Mouse (Mus musculus) thymus, adult 2 months (tissue): Measurements from ENCODE around the gene Man2a2.

ENCODE experiments used
- CTCF ChIP-seq: fragments of 200-500 bp; IDR thresholded peaks from 2 replicates; pipeline ENCODE4 v1.5.1; 2012; ENCODE audit warnings: mild to moderate bottlenecking, control low read depth, low read length, moderate library complexity, borderline replicate concordance; ENCODE audit not compliant: control insufficient read depth, poor library complexity, insufficient read depth; ENCODE audit errors: extremely low read depth
- POLR2A ChIP-seq: fragments of 200-500 bp; IDR thresholded peaks from 2 replicates; pipeline ENCODE4 v1.6.1; 2012; ENCODE audit warnings: mild to moderate bottlenecking, low read length, control low read depth, moderate library complexity; ENCODE audit not compliant: control insufficient read depth, poor library complexity, insufficient read depth; ENCODE audit errors: extremely low read depth

DNA sequence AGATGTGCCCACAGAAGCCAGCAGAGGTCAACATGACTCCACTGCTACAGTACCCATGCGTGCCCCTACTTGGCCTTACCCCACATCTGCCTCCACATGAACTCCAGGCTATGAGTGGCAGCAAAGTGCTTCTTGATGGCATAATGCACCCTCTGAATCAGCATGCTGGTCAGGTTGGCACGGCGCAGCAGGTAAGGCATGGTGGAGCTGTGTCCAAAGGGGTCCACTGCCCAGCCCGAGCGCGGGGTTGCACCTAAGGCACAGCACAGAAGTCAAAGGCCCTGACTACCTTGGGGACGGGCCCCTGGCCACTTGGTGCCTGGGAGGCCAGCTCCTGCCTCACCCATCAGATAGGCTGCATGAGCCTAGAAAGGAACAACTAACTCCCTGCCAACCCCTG is 3.9 kb downstream of the Man2a2 start:
- TF ChIP-seq CTCF (no peak), POLR2A (no peak)
